Mouse (Mus musculus) liver, postnatal 0 days (tissue): ENCODE measurements around the gene Tmem63b. TPM values are rescaled to one million over a fixed set of nuclear protein-coding genes. Genes with fewer than 3 reads are reported as not detected.

Source experiments
- ATAC-seq: fragments of 200-750 bp; cut with Nextera tagmentation; 2 replicates; pipeline ENCODE4 v1.8.0; 2017; ENCODE audit warnings: mild to moderate bottlenecking, moderate library complexity
- DNase-seq: peaks from one replicate; pipeline ENCODE4 v3.0.0-alpha.2; 2016
- H3K27ac ChIP-seq: fragments of 300-500 bp; sonication (generic); 2 replicates; pipeline ENCODE4 v1.5.1; 2014; ENCODE audit warnings: antibody characterized with exemption, moderate library complexity, mild to moderate bottlenecking, low read depth
- H3K27me3 ChIP-seq: fragments of 300-500 bp; sonication (generic); 2 replicates; pipeline ENCODE4 v1.6.1; 2014; ENCODE audit warnings: low read length, control low read depth, mixed read lengths; ENCODE audit not compliant: insufficient read depth
- H3K36me3 ChIP-seq: fragments of 300-500 bp; sonication (generic); replicated peaks from 2 replicates; pipeline ENCODE4 v1.6.1; 2014; ENCODE audit warnings: mild to moderate bottlenecking, control low read depth, low read length, moderate library complexity, mixed read lengths; ENCODE audit not compliant: insufficient read depth
- H3K4me1 ChIP-seq: fragments of 300-500 bp; sonication (generic); 2 replicates; pipeline ENCODE4 v1.6.1; 2014; ENCODE audit warnings: antibody characterized with exemption, mild to moderate bottlenecking, control low read depth; ENCODE audit not compliant: insufficient read depth
- H3K4me2 ChIP-seq: fragments of 300-500 bp; sonication (generic); 2 replicates; pipeline ENCODE4 v1.6.1; 2014; ENCODE audit warnings: low read depth, mild to moderate bottlenecking, low read length, moderate library complexity, mixed read lengths
- H3K4me3 ChIP-seq: fragments of 300-500 bp; sonication (generic); 2 replicates; pipeline ENCODE4 v1.5.1; 2014; ENCODE audit warnings: low read depth, low read length
- H3K9ac ChIP-seq: fragments of 300-500 bp; sonication (generic); replicated peaks from 2 replicates; pipeline ENCODE4 v1.6.1; 2014; ENCODE audit warnings: mild to moderate bottlenecking, moderate library complexity
- H3K9me3 ChIP-seq: fragments of 300-500 bp; sonication (generic); 2 replicates; pipeline ENCODE4 v1.6.1; 2016; ENCODE audit warnings: mild to moderate bottlenecking, control low read depth, low read length, mixed read lengths
- CTCF ChIP-seq: sonication (generic); IDR thresholded peaks from 2 replicates; pipeline ENCODE4 v1.5.1; 2016; ENCODE audit warnings: antibody characterized with exemption, low read depth
- EP300 ChIP-seq: IDR thresholded peaks from 2 replicates; pipeline ENCODE4 v1.6.1; 2016; ENCODE audit warnings: antibody characterized with exemption, low read depth, mild to moderate bottlenecking
- WGBS: fragments of 180-500 bp; shearing (Covaris S2); extraction: QIAGEN DNeasy Blood & Tissue Kit; methylation state at CpG from one replicate; pipeline ENCODE4 v1.1.7; 2014; ENCODE audit not compliant: insufficient replicate concordance; 5-methylcytosine and 5-hydroxymethylcytosine counted together
- polyA plus RNA-seq: library from polyadenylated mRNA; unstranded; fragments of >200 nt; fragmentation: Nextera tagmentation; extraction: Ambion mirVana; gene quantifications from 2 replicates; pipeline ENCODE4 v1.2.1, GENCODE M21; 2015

Gene Tmem63b
- 15.1 and 16.9 TPM in 2 replicates for polyA plus RNA-seq

DNA sequence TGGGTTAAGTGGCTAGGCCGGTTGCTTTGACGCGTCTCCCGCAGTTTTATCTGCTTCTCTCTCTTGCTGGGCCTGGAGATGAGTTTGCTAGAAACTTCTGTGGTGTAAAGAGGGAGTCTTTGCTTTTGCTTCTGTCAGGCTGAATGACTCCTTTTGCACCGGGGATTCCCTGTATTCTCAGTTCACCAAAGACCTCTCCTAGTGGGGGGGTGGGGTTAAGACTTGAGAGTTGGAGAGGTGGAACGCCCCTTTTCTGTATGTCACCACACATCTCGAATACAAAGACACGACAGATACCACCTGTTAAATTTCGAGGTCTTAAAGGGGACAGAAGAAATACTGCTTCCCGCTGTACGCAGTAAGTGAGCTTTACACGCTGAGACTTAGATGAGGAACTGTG lies at the start of gene Tmem63b:
Gene Tmem63b (minus strand): TSS at position 190 of the 400 bp plus-strand sequence.
- ATAC-seq (peak; percentile 20), DNase-seq (no peak)
- Histone ChIP-seq H3K36me3 (0 out of 2 replicates have a peak, but pooled peaks cover 3% of the 10 kb centered on the region), H3K4me3 (peak within 1 kb of the TSS; percentile 94), H3K27me3 (no peaks in the 10 kb centered on the region), H3K9ac (peak within 1 kb of the TSS; percentile 94), H3K4me2 (peak within 1 kb of the TSS; percentile 100), H3K9me3 (no peaks in the 10 kb centered on the region), H3K27ac (peak within 1 kb of the TSS; percentile 79), H3K4me1 (peaks cover 22% of the 10 kb centered on the region)
- 4% methylated on average over 12 of the region's 12 CpGs for WGBS
- TF ChIP-seq EP300 = no peak
- no peak for TF ChIP-seq CTCF

DNA sequence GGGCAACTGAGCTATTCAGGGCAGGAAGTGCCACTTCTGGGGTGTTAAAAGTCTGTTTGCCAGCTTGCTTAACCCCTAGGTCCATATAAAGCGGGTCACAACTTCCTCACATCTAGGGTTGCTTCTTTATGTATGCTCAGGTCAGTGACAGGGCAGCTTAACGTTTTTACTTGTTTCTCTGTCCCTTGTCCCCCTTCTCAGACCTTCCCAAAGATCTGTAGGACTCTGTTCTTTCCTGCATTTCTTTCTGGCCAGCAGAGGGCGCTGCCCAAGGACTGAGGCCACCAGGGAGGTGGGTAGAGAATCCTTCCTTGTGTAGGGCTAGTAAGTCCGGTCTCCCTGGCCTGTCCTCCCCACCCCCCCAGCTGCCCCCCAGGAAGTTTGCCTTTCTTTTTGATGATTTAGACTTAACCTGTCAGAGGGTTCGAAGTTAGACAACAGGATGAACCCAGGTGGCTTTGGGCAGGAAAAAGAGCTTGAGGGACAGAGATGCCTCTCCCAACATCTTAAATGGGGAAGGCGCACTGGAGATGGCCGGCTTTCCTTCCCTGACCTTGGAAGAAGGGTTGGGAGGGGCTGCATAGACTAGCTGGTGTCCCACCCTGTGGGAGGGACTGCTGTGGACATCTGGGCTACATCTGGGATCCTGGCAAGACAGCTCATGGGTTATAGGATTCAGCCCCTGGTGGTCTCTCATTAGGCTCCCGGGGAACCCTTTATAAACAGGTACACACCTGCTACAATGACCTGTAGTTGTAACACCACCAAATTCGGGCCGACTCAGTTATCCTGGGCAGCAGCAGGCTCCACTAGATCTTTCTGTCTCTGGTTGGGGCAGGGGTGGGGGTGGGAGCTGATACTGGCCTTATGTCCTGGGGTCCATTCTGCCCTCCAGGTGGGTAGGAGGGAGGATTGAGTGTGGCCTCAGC lies 48.9 kb upstream of the Tmem63b start:
- H3K27me3 ChIP-seq = peaks cover 15% of the 10 kb centered on the region
- ATAC-seq = peak; percentile 29; the same call in 1 of the 2 replicates
- WGBS = 11% methylated on average over 10 of the region's 10 CpGs
- H3K9me3 ChIP-seq = no peaks in the 10 kb centered on the region
- peak overlapping the region; percentile 61 for H3K4me3 ChIP-seq
- no peaks in the 10 kb centered on the region for H3K36me3 ChIP-seq
- H3K4me2 ChIP-seq = peak overlapping the region; percentile 93
- TF ChIP-seq CTCF (peak; percentile 94), EP300 (no peak)
- 0 out of 2 replicates have a peak overlapping the region, but pooled peaks have one; percentile 31 for H3K27ac ChIP-seq
- peak; percentile 83 for DNase-seq
- peak overlapping the region; percentile 52 for H3K9ac ChIP-seq
- peaks cover 40% of the 10 kb centered on the region for H3K4me1 ChIP-seq

DNA sequence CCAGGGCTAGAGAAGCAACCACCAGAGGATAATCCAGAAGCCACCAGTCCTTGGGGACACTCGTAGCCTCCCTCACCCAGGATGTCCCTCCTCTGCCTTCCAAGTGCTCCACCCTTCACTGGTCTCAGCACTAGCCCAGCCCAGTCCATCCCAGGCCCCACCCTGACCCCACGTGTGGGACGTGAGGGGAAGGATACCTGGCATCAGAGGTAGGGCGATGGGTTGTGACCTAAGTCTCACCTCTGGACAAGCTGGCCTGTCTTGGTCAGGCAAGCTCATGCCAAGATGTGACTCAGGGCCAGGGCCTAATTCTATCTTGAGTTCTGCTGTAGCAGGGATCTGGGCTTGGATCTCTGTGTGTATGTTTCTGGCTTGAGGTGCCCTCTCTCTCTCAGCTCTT lies 48.2 kb upstream of the Tmem63b start:
- TF ChIP-seq EP300 (no peak), CTCF (no peak)
- H3K4me1 ChIP-seq = peaks cover 40% of the 10 kb centered on the region
- no peaks in the 10 kb centered on the region for H3K9me3 ChIP-seq
- DNase-seq (no peak), ATAC-seq (no peak)
- H3K4me3 ChIP-seq = no peak overlapping the region
- H3K4me2 ChIP-seq = no peak overlapping the region
- 77% methylated on average over 4 of the region's 4 CpGs for WGBS
- no peaks in the 10 kb centered on the region for H3K36me3 ChIP-seq
- H3K27ac ChIP-seq = 0 out of 2 replicates have a peak overlapping the region, but pooled peaks have one; percentile 31
- H3K9ac ChIP-seq = no peak overlapping the region
- H3K27me3 ChIP-seq = peaks cover 15% of the 10 kb centered on the region

DNA sequence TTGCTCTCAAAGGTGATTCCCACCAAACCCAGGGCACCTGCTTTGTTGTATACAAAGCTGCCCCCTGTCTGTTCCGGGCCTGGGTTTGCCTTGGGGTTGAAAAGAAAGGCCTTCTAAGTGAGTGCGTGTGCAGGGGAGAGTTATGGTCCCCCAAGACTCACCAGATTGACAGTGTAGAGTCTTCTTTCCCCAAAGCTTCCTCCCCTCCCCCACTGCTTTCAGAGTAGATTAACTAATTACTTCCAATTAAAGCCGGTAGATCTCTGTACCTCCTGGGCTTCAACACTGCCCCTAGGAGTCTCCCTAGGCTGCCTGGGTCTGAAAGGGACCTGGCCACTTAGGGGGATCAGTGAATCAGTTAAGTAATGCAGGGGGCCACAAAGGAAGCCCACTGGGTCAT lies 47.6 kb upstream of the Tmem63b start:
- Histone ChIP-seq H3K9me3 (no peaks in the 10 kb centered on the region), H3K9ac (peak overlapping the region; percentile 48; the same call in 1 of the 2 replicates), H3K4me2 (peak overlapping the region; percentile 78), H3K27me3 (peaks cover 15% of the 10 kb centered on the region), H3K4me3 (peak overlapping the region; percentile 39), H3K36me3 (no peaks in the 10 kb centered on the region), H3K27ac (no peak overlapping the region), H3K4me1 (peaks cover 40% of the 10 kb centered on the region)
- TF ChIP-seq EP300 (no peak), CTCF (no peak; the same call in 1 of the 2 replicates)
- ATAC-seq (no peak), DNase-seq (no peak)
- WGBS = 37% methylated on average over 3 of the region's 3 CpGs

DNA sequence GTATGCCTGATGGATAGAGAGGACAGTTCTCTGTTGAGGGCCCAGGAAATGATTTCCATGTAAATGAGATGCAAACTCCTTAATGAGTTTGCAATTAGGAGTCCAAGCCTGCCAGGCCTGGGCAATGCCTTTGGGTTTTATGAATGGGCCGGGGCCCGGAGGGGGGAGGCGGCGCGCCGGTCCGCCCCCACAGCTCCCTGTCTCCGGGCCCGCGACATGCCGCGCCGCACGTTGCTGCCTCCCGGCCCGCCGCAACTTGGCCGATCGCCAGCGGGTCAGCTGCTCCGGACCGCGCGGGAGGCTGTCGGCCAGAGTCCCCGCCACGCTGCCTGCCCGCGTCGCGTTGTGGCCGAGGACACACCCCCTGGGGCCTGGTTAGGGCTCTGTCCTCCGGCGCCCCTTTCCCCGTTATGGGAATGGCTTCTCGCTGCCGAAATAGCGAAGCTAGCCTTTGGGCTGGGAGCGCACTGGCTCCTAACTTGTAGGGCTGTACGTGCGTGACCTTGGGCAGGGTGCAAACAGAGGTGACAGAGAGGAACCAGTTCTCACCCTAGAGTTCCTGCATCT lies 47.1 kb upstream of the Tmem63b start, which contains the start of gene 1600014C23Rik:
Gene 1600014C23Rik (minus strand): TSS at position 110 of the 567 bp plus-strand sequence.
- ATAC-seq (peak; percentile 14), DNase-seq (peak; percentile 72)
- Histone ChIP-seq H3K27me3 (peaks cover 15% of the 10 kb centered on the region), H3K9ac (peak within 1 kb of the TSS; percentile 48), H3K4me3 (peak within 1 kb of the TSS; percentile 39), H3K4me1 (peaks cover 40% of the 10 kb centered on the region), H3K4me2 (peak within 1 kb of the TSS; percentile 78), H3K9me3 (no peaks in the 10 kb centered on the region), H3K27ac (no peak within 1 kb of the TSS), H3K36me3 (no peaks in the 10 kb centered on the region)
- TF ChIP-seq CTCF = no peak
- TF ChIP-seq EP300 = no peak
- WGBS = 1% methylated on average over 39 of the region's 41 CpGs
